Mouse (Mus musculus): ENCODE data around the gene Cox5a. TPM values are rescaled to one million over a fixed set of nuclear protein-coding genes. Genes with fewer than 3 reads are reported as not detected.

The Cox5a gene
- polyA plus RNA-seq, 1 experiment: 135 TPM

GRCm38 (mm10) chr9:57539550-57539949 is 18.5 kb downstream of the Cox5a start:
- Histone ChIP-seq H3K4me3 (ENCODE audit: extremely low read depth, insufficient read depth, insufficient read length) (no peak overlapping the region), H3K27ac (ENCODE audit: insufficient read depth, low read length) (no peak overlapping the region), H3K27me3 (ENCODE audit: control insufficient read depth, insufficient read depth, low read length) (no peaks in the 10 kb centered on the region), H3K36me3 (ENCODE audit: control insufficient read depth, insufficient read depth, low read length) (peaks cover 3% of the 10 kb centered on the region), H3K4me1 (ENCODE audit: control insufficient read depth, insufficient read depth, insufficient read length) (peaks cover 2% of the 10 kb centered on the region; the same call in 1 of the 2 replicates)
- 92% methylated on average over 2 of the region's 2 CpGs for WGBS
- no peak for DNase-seq (ENCODE audit: low read depth in 1 of 2, low spot score in 2 of 2)
- TF ChIP-seq POLR2A (IDR thresholded peaks at IDR 0.05; ENCODE audit: low read depth, low read length) (no peak), CTCF (IDR thresholded peaks at IDR 0.05; ENCODE audit: extremely low read depth, insufficient read depth, insufficient read length, insufficient replicate concordance) (no peak)

GRCm38 (mm10) chr9:57541312-57541711 is 20.2 kb downstream of the Cox5a start:
- 7% methylated on average over 1 of the region's 1 CpGs for WGBS
- Histone ChIP-seq H3K27ac (ENCODE audit: insufficient read depth, low read length) (no peak overlapping the region), H3K4me3 (ENCODE audit: extremely low read depth, insufficient read depth, insufficient read length) (no peak overlapping the region), H3K36me3 (ENCODE audit: control insufficient read depth, insufficient read depth, low read length) (peaks cover 3% of the 10 kb centered on the region), H3K27me3 (ENCODE audit: control insufficient read depth, insufficient read depth, low read length) (no peaks in the 10 kb centered on the region), H3K4me1 (ENCODE audit: control insufficient read depth, insufficient read depth, insufficient read length) (peaks cover 2% of the 10 kb centered on the region; the same call in 1 of the 2 replicates)
- DNase-seq (ENCODE audit: low read depth in 1 of 2, low spot score in 2 of 2): no peak
- TF ChIP-seq CTCF (IDR thresholded peaks at IDR 0.05; ENCODE audit: extremely low read depth, insufficient read depth, insufficient read length, insufficient replicate concordance): no peak
- TF ChIP-seq POLR2A (IDR thresholded peaks at IDR 0.05; ENCODE audit: low read depth, low read length): no peak

DNA sequence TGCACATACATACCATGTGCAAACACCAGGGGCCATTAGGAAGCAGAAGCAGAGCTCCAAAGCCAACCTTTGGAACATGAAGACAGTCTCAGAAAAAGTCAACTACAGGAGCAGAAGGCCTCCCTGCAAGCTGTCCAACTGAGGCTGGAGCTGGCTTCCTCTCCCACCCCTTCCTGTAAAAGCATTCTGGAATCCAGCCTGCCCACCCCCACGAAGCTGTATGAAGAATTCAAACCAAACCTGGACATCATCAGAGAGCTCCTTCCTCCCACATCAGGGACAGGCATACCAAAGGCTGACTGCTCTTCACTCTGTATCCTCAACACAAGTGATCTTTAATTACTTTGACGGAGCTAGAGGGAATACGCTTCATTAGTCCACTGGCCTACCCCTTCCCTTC is 22.9 kb downstream of the Cox5a start:
- no peak overlapping the region for H3K4me3 ChIP-seq (ENCODE audit: extremely low read depth, insufficient read depth, insufficient read length)
- DNase-seq (ENCODE audit: low read depth in 1 of 2, low spot score in 2 of 2): no peak
- 87% methylated on average over 3 of the region's 3 CpGs for WGBS
- no peaks in the 10 kb centered on the region for H3K27me3 ChIP-seq (ENCODE audit: control insufficient read depth, insufficient read depth, low read length)
- TF ChIP-seq CTCF (IDR thresholded peaks at IDR 0.05; ENCODE audit: extremely low read depth, insufficient read depth, insufficient read length, insufficient replicate concordance): no peak
- TF ChIP-seq POLR2A (IDR thresholded peaks at IDR 0.05; ENCODE audit: low read depth, low read length): no peak
- no peak overlapping the region for H3K27ac ChIP-seq (ENCODE audit: insufficient read depth, low read length)
- no peaks in the 10 kb centered on the region for H3K4me1 ChIP-seq (ENCODE audit: control insufficient read depth, insufficient read depth, insufficient read length)
- peaks cover 3% of the 10 kb centered on the region for H3K36me3 ChIP-seq (ENCODE audit: control insufficient read depth, insufficient read depth, low read length)

DNA sequence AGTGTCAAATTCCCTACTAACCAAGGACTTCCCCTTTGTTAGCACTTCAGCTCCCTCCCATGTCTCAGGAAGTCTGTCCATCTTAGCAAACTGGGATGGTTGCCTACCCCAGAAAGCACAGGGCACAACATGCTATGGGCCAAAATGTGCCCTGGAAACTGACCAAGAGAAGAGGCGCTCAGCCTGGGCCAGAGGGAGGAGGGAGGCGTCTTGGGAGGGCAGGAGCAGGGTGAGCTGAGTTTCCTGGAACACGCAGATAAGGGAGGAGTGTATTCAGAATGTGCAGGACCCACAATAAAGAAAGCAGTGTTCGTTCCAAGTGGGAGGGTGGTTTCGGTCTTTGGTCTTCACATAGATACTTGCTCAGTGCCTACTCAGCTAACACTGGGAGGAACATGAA is 26.2 kb downstream of the Cox5a start:
- Histone ChIP-seq H3K27ac (ENCODE audit: insufficient read depth, low read length) (no peak overlapping the region), H3K4me3 (ENCODE audit: extremely low read depth, insufficient read depth, insufficient read length) (no peak overlapping the region)
- WGBS: 75% methylated on average over 5 of the region's 5 CpGs

DNA sequence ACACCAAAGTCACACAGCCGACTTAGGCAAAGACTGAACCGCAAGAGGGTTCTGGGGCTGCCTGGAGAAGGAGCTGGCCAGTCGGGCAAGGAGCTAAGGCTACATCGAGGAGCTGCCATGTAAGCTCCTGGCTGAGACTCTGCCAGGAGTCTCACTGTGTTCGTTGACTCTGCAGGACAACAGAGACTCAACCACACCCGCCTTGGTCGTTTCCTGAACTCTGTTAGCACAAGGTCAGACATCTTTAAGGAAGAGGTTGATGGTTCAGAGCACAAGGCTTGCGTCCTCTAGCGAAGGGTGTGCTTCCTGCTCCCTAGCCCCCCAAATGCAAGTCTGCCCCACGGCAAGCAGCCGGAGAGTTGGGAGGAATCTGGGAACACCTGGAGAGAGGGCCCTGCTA is 26.8 kb downstream of the Cox5a start:
- Histone ChIP-seq H3K36me3 (ENCODE audit: control insufficient read depth, insufficient read depth, low read length) (peaks cover 3% of the 10 kb centered on the region; the same call in 1 of the 2 replicates), H3K4me3 (ENCODE audit: extremely low read depth, insufficient read depth, insufficient read length) (no peak overlapping the region), H3K4me1 (ENCODE audit: control insufficient read depth, insufficient read depth, insufficient read length) (peaks cover 3% of the 10 kb centered on the region; the same call in 1 of the 2 replicates), H3K27me3 (ENCODE audit: control insufficient read depth, insufficient read depth, low read length) (no peaks in the 10 kb centered on the region), H3K27ac (ENCODE audit: insufficient read depth, low read length) (no peak overlapping the region)
- no peak for DNase-seq (ENCODE audit: low read depth in 1 of 2, low spot score in 2 of 2)
- TF ChIP-seq POLR2A (IDR thresholded peaks at IDR 0.05; ENCODE audit: low read depth, low read length): no peak
- no peak for TF ChIP-seq CTCF (IDR thresholded peaks at IDR 0.05; ENCODE audit: extremely low read depth, insufficient read depth, insufficient read length, insufficient replicate concordance)
- WGBS: 91% methylated on average over 11 of the region's 11 CpGs

More for the DNA sequence above, 26.2 kb downstream of the Cox5a start:
- H3K4me1 ChIP-seq (ENCODE audit: control insufficient read depth, insufficient read depth, insufficient read length): peaks cover 3% of the 10 kb centered on the region; the same call in 1 of the 2 replicates
- no peak for TF ChIP-seq CTCF (IDR thresholded peaks at IDR 0.05; ENCODE audit: extremely low read depth, insufficient read depth, insufficient read length, insufficient replicate concordance)
- no peak for TF ChIP-seq POLR2A (IDR thresholded peaks at IDR 0.05; ENCODE audit: low read depth, low read length)
- H3K27me3 ChIP-seq (ENCODE audit: control insufficient read depth, insufficient read depth, low read length): no peaks in the 10 kb centered on the region
- H3K36me3 ChIP-seq (ENCODE audit: control insufficient read depth, insufficient read depth, low read length): peaks cover 3% of the 10 kb centered on the region; the same call in 1 of the 2 replicates
- no peak for DNase-seq (ENCODE audit: low read depth in 1 of 2, low spot score in 2 of 2)

DNA sequence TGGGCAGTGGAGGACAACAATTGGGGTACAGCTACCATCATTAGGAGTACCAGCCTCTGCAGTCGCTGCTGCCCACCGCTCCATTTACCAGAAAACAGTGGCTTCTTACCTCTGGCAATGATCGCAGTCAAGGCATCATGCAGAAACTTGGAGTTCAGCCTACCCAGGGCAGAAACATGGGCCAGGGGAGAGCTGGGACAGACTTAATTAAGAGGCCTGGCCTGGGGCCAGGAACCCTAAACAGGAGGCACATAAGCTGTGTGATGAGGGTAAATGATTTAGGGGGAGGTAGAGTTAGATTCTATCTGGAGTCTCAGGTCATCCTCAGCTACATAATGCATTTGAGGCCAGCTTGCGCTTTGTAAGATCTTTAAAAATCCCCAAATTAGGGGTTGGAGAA is 28.1 kb downstream of the Cox5a start:
- Histone ChIP-seq H3K27ac (ENCODE audit: insufficient read depth, low read length) (no peak overlapping the region), H3K4me1 (ENCODE audit: control insufficient read depth, insufficient read depth, insufficient read length) (peaks cover 3% of the 10 kb centered on the region; the same call in 1 of the 2 replicates), H3K4me3 (ENCODE audit: extremely low read depth, insufficient read depth, insufficient read length) (no peak overlapping the region), H3K36me3 (ENCODE audit: control insufficient read depth, insufficient read depth, low read length) (peaks cover 3% of the 10 kb centered on the region; the same call in 1 of the 2 replicates), H3K27me3 (ENCODE audit: control insufficient read depth, insufficient read depth, low read length) (no peaks in the 10 kb centered on the region)
- whole genome bisulfite sequencing: 97% methylated on average over 4 of the region's 4 CpGs
- DNase-seq (ENCODE audit: low read depth in 1 of 2, low spot score in 2 of 2): no peak
- TF ChIP-seq POLR2A (IDR thresholded peaks at IDR 0.05; ENCODE audit: low read depth, low read length) (no peak), CTCF (IDR thresholded peaks at IDR 0.05; ENCODE audit: extremely low read depth, insufficient read depth, insufficient read length, insufficient replicate concordance) (no peak)

DNA sequence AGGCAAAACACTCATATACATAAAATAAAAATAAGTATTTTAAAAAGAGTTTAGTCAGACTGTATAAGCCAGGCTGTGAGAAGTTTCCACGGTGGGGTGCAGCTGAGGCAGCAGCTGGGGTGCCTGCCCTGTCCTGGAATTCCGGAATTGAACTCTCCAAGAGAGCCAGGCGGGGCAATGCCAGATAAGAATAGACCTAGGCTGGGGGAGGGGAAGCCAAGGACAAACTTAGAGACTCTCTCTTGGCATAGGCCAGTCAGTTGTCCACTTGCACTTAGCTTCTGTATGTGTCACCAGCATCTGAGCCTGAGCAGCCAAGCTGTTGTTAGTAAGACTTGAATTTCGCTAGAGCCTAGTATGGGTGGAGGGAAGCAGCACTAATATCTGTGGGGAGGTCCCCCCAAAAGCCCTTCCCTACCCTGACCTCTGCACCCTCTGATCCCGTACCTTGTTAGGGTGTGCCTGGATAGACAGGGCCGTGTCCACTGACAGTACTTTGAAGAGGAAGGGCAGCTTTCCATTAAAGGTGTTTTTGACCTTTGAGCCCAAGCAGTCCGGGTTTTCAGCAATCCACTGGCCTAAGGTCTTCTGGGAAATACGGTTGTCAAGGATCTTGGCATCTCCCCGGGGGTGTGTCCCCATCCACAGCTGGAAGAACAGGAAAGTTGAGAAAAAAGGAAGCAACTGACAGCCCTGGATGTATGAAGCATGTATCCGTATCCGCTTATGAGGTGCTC is 29.2 kb downstream of the Cox5a start:
- H3K27ac ChIP-seq (ENCODE audit: insufficient read depth, low read length): no peak overlapping the region
- H3K27me3 ChIP-seq (ENCODE audit: control insufficient read depth, insufficient read depth, low read length): no peaks in the 10 kb centered on the region
- no peak overlapping the region for H3K4me3 ChIP-seq (ENCODE audit: extremely low read depth, insufficient read depth, insufficient read length)
- 90% methylated on average over 11 of the region's 11 CpGs for WGBS
- peaks cover 3% of the 10 kb centered on the region; the same call in 1 of the 2 replicates for H3K4me1 ChIP-seq (ENCODE audit: control insufficient read depth, insufficient read depth, insufficient read length)
- TF ChIP-seq CTCF (IDR thresholded peaks at IDR 0.05; ENCODE audit: extremely low read depth, insufficient read depth, insufficient read length, insufficient replicate concordance) (no peak), POLR2A (IDR thresholded peaks at IDR 0.05; ENCODE audit: low read depth, low read length) (no peak)
- peaks cover 2% of the 10 kb centered on the region; the same call in 1 of the 2 replicates for H3K36me3 ChIP-seq (ENCODE audit: control insufficient read depth, insufficient read depth, low read length)
- DNase-seq (ENCODE audit: low read depth in 1 of 2, low spot score in 2 of 2): no peak
